Mouse (Mus musculus) T-helper 1 cell (primary cell): Measurements from ENCODE around the gene Ddo.

Experiments
- in situ Hi-C: fragments of 300-600 bp; cut with MboI, MseI; formaldehyde crosslinking; loops from one replicate; pipeline ENCODE4 v1.15.1; 2025; ENCODE audit warnings: high pct_unique_total_duplicates

Ddo gene

DNA sequence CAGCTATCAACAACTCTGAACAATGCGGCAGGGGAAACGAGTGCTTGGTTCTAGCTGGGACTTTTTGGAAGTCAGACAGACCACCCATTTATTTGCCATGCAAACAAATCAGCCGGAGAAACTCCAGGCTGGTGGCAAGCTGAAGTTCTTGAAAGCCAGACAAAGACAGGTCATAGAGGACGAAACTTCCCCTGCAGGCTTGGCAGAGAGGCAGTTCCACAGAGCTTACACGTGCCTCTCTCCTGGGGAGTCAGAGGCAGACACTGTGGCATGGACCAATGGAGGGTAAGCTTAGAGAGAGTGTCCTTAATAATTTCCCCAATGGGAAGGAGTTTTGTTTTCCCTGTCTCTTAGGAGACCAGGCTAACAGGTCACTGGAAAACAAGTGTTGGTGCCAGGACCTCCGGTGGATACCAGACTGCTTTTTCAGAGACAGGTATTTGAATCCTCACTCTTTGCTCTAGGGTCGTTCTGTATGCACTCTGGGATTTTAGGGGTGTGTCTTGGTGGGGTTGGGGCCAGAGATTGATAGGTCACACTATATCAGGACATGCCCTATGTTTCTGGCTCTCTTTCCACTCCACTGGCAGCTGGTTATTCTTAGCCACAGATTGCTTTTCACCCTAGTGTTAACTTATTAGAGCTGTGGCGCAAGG, at the start of gene Ddo:
Ddo (plus strand) TSS at position 356 of the 656 bp plus-strand sequence.
- in situ Hi-C loops = no loop called here

DNA sequence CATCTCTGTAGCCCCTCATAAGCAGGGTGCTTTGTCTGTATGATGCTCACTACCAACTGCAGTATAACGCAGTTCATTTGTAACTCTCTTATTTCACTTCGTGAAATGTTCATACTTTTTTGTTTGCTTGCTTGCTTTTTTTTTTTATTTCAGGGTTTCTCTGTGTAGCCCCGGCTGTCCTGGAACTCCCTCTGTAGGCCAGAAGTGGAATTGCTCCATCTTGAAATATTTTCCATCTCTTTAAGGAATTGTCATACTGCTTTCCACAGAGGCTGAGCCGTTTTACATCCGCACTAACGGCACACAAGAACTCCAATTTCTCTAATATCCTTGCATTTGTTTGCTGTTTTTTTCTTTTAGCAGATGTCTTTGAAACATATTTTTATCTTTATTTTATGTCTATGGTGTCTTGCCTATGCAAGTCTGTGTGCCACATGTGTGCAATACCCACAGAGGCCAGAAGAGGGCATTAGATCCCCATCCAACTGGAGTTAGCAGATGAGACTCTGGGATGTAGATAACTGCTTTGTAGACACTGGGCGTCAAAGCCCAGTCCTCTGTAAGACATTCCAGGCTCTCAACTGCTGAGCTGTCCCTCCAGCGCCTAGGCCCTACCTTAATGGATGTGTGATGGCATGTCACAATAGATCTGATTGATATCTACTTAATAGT, 46.1 kb upstream of the Ddo start:
- in situ Hi-C loops = no loop called here

DNA sequence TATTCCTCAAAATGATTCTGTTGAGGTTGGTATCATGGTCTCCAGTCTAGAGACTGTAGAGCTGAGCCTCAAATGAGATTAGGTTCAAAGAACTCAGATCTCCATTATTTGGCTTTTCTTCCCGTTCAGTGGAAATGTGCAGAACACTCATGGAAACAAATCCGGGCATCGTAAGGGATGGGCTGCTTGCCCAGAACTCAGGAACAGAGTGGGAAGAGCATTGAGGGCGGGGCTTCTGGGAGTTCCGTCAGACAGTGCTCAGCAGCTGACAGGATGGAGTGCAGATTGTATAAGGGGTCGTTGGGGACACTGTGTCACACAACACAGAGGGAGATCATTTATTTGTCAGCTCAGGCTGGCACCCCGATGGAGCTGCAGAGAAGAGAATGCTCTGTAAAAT, 37.6 kb upstream of the Ddo start:
- in situ Hi-C loops = no loop called here

DNA sequence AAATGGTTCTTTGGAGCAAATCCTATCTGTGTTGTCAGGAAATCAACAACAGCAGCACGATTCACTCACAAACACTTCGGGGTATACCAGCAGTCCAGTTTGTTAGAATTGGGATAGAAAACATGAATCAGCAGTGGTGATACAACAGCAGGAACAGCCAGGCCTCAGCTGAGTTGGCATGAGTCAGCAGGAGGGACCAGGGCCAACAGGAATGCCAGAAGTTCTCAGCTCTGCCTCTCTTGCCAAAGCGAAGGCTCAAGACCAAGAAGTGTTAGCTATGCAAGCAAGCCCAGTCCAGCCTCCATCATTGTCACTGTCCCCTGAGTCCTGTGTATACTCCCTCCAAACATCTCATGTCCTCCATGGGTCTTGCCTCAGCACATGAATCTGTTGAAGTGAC, 32.6 kb upstream of the Ddo start:
- in situ Hi-C loops = no loop called here

DNA sequence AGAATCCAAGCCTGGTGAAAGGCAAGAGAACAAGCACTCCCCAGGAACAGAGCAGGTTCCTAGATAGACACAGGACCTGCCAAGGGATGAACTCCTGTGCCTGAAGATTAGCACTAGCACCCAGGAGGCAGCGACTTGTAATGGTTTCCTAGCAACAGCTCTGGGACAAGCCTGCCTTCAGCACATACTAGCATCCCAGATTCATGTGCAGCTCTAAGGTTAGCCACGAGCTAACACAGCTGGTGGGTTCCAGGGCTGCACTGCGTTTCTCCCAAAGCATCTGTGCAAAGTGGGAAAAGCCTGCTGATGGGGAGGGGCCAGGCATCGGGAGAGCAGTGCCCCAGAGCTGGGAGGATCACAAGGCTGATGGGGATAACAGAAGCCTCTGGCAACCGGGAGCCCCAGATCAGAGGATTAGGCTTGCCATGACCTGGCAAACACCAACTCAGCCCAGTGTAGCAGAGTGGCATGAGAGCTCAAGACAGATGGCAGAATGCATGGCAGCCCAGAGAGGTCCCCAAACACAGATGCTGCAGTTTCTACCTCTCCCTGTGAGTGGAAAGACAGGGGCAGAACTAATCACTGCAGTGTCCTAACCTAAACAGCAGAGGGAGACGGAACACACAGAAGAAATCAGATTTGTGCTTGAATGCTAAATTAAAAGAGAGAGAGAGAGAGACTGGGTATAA, 25.0 kb upstream of the Ddo start:
- in situ Hi-C loops = no loop called here

DNA sequence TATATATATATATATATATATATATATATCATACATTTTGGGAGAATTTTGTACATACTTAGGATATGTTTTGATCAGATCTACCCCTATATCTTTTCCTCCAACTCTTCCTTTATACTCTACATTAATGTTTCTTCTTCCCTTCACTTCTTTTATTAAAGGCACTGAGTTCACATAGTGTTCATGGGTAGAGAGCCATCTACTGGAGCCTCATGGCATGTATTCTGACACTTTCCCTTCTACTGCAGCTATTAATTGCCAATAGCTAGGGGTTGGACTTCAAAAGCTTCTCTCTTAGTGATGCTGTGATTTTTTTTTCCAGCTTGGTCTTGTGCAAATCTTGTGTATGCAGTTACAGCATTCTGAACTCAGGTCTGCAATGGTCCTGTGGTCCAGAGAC, 11.8 kb upstream of the Ddo start:
- in situ Hi-C loops = no loop called here

DNA sequence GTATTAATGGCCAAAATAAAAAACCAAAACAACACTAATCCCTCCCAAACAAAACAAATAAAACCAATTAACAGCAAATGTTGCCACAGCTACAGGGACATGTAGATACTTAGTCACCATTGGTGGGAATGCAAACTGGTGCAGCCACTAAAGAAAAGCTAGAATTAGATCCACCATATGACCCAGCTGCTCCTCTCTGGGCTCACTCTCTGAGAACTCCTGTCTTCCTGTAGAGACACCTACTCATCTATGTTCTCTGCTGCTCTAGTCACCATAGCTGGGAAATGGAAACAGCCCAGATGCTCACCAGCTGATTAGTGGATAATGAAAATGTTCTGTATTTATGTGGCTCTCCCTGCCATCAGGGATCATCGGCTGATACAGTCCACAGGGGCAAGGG, 10.1 kb upstream of the Ddo start:
- in situ Hi-C loops = no loop called here

DNA sequence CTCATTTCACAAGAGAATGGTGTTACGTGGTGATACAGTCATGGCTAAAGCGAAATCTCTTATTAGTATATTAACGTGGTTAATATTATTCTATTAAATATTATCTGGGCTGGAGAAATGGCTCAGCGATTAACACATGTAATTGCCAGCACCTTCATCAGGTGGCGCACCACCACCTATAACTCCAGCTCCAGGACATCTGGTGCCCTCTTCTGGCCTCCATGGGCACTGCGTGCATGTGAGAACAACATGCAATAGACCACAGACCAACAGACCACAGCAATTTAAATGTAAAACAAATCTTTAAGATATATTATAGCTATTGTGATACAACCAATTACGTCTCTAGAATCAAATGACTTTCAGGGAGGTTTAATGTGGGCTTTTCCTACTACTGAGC, 671 bp upstream of the Ddo start:
- in situ Hi-C loops = no loop called here

DNA sequence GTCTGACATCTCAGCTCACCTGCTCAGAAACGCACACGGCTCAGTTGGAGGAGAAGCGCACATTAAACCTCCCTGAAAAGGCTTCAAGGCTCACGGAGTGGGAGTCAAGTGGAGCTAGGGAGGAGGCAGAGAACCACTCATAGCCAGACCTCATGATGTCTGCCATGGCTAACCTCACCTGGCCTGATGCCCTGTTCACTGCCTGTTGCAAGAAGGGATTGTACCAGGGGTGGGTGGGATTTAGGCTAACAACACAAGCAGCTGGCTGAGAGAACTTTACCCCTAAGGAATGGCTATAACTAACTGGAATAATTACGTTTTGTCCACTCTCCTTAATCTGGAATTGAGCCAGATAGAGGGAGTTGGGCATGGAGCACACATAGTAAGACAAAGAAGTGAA, 646 bp downstream of the Ddo start:
- in situ Hi-C loops = no loop called here

DNA sequence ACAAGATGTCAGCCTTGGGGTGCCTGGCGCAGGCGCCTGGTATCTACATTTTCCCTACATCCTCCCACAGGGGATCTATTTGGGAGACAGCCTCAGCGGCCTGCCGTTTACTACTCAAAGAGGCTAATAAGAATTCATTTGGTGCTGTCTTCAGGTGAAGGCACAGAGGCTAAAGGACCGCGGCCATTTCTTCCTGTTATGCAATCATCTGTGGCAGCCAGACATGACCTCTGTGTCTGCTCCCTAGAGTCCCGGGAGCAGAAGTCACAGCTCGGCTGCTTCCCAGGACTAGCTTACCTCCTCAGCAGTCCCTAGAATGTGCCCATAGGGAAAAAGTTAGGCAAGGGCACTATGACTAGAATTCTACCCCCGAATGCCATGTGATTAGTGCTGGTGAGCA, 1.1 kb downstream of the Ddo start:
- in situ Hi-C loops = no loop called here

DNA sequence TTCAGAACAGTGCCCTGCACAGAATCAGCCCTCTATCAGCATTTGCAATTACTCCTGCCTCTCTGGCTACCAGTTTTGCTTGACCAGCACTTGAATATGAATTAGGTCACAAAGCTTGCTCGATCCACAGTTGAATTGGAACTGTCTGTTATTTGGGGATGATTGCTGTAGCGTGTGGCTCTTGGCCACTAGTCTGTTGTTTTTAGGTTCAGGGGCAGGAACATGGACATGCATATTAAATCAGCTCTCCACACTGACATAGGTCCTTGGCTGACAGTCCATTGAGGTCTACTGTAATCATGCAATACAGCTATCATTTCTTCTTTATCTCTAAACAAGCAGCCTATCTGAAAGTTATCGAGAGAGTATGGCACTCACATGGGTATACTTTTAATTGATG, 2.3 kb downstream of the Ddo start:
- in situ Hi-C loops = no loop called here

DNA sequence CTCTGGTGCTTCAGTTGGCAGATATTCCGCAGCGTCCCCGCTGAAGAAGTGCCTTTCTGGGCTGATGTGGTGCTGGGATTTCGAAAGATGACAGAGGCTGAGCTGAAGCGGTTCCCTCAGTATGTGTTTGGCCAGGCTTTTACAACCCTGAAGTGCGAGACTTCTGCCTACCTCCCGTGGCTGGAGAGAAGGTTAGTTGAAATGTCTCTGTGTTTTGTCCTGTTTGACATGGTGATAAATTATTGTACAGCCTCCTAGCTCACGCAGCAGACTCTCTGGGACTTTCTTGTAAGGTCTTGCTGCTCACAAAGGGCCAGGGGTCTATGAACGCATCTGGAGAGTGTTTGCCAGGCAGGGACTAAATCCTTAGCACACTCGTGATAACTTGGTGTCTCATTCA, 7.5 kb downstream of the Ddo start:
- in situ Hi-C loops = no loop called here

DNA sequence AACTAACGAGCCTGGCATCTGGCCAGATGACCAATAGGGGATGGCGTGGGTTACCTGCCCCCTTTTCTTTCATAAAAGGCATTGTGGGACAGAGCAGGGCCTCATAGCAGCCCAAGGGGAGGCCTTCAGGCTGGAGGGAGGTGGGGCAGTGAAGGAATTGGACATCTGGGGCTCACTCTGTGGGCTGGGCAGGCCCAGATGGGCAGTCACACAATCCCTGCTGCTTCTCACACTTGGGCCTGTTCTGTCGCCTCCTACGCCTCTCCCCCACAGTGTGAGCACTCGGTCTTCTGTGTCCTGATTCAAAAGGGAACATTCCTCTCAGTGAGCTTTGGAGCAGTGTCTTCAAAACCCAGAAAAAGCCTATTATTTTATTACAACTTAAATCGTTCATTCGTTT, 8.5 kb downstream of the Ddo start:
- in situ Hi-C loops = no loop called here

DNA sequence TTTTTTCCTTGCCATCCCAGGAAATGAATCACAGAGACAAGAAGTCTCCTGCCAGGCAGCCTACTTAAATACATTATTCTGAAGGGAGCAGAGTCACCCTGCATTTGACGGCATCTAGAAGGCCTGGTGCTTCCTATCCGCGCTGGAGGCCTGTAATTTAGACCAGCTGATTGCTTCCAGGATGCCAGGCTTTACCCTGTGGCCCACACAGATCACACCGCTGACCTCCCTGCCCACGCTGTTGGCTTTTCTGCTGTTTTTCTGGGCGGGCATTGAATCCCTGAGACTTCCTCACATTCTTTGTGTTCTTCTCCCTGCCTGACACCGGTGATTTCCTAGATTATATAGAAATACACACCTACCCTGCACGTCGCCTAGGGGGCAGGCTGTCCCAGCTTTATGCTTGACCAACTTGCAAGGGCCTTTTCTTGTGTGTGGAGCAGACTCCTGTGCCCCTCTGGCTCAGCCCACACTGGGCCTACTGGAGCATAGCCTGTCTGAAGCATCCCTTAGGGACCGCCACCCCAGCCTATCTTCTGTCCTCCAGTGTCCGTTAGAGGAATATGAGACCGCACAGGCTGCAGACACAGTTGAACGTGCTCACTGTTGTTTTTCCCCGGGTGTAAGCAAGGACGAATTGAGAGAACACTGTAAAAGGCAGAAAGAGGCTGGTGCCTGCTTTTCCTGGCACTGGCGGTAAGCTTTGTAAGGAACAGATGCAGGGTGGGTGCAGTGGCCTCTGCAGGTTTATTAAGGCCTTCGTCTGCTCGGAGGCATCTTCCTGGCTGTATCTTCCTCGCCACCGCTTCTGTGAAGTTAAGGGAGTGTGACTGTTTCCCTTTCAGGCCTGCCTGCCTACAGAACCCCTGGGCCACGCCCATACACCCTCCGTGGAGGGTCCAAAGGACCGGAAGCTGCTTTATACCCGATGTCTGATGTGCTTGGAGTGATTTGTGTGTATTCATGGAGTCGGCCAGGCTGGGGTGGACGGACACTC, 9.3 kb downstream of the Ddo start:
- in situ Hi-C loops = no loop called here

DNA sequence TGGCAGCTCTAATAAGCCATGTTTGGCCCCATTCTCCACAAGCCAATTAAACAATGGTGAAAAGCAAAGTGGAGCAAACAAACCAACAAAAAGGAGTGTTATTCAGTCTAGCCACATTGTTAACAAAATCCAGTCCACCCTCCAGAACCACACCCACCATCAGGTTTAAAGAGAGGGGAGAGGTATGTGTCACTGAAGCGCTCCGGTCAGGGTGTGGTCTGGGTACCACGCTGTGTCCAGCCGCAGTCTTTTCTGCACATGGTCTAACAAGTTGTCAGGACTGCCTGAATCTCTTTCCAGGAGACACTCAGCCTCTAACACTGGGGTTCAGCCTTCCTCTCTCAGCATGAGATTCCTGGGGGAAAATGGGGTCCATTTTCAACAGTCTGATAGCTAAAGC, 10.6 kb downstream of the Ddo start:
- in situ Hi-C loops = loop anchor here (10.0 kb wide), 1 partner anchor 1004 kb away; no protein-coding TSS in a partner anchor

DNA sequence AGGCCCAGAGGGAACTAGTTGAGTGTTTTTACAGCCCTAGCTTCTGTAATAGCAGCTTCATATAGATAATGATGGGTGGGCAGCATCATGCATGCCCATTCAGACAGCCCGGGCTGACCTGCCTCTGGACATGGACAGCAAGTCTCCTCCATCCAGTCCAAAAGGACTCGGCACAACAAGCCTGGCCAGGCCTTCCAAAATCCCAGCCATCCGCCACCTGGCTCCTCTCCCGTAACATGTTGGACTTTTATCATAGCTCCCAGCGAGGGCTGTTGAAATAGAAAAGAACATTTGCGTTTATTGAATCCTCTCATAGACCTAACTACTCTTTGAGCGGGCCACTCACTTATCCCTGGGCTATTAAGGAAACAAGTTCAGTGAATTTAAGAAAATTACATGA, 12.1 kb downstream of the Ddo start:
- in situ Hi-C loops = loop anchor here (10.0 kb wide), 1 partner anchor 1003 kb away; no protein-coding TSS in a partner anchor

DNA sequence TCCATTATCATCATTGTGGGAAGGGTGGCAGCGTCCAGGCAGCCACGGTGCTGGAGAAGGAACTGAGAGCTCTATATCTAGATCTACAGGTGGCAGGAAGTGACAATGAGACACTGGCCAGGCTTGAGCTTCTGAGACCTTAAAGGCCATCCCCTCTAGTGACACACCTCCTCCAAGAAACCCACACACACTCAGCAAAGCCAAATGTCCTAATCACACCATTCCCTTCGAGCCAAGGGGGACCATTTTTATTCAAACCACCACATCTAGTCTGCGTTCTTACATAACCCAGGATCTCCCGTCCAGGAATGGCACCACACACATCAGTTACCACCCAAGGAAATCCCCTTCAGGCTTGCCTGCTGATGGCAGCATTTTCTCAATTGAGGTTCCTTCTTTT, 13.3 kb downstream of the Ddo start:
- in situ Hi-C loops = loop anchor here (10.0 kb wide), 1 partner anchor 1002 kb away; no protein-coding TSS in a partner anchor

- in situ Hi-C loops = loop anchor here (10.0 kb wide), 1 partner anchor 1000 kb away; no protein-coding TSS in a partner anchor
These were observed 14.6 kb downstream of the Ddo start for GRCm38 (mm10) chr10:40644456-40644855.

- in situ Hi-C loops = loop anchor here (10.0 kb wide), 1 partner anchor 999 kb away; no protein-coding TSS in a partner anchor
These were observed 15.5 kb downstream of the Ddo start for GRCm38 (mm10) chr10:40645346-40645745.

- in situ Hi-C loops = loop anchor here (10.0 kb wide), 1 partner anchor 996 kb away; no protein-coding TSS in a partner anchor
These were observed 19.0 kb downstream of the Ddo start for GRCm38 (mm10) chr10:40648776-40649175.

DNA sequence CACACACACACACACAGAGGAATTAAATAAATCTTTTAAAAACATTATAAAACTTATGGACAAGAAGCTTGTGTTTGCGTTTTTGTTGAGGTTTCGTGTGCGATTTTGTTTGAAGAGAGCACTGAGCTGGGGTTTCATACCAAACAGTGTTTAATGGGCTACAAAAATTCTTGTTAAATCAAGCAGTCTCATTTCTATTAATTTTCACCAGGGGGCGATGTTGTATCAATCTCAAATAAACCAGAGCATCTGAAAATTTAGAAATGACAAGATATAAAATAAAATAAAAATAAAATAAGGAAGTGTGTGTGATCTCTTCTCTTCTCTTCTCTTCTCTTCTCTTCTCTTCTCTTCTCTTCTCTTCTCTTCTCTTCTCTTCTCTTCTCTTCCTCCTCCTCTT, 19.8 kb downstream of the Ddo start:
- in situ Hi-C loops = loop anchor here (5.0 to 10.0 kb wide), 3 partner anchors 78 to 995 kb away; no protein-coding TSS in a partner anchor
